Mouse (Mus musculus) cerebellum, adult (tissue): ENCODE results near the gene Cfap300.

Experiments used
- ATAC-seq: cut with Nextera tagmentation; 2 replicates; pipeline ENCODE4 v1.9.2; 2017; ENCODE audit warnings: mild to moderate bottlenecking, moderate library complexity, mixed read lengths; ENCODE audit not compliant: insufficient number of reproducible peaks, low FRiP score, low TSS enrichment

Cfap300 gene

DNA sequence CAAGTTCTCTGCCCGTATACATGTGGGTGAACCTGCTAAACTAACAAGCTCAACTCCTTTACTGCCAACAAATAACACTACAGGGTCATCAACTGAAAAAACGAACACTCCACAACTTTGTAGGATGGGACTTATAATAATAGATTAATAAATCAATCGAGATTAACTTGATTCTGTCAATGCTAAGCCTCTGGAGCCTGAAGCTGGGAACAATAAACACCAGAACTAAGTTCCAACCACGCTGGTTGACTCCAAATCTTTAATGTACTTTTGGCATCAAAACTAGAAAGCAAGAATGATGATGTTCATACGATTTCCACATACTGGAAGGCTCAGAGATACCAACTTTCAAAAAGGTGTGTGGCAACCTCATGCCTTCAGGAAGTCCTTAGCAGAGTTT lies 55.5 kb downstream of the Cfap300 start:
- ATAC-seq, result no peak

DNA sequence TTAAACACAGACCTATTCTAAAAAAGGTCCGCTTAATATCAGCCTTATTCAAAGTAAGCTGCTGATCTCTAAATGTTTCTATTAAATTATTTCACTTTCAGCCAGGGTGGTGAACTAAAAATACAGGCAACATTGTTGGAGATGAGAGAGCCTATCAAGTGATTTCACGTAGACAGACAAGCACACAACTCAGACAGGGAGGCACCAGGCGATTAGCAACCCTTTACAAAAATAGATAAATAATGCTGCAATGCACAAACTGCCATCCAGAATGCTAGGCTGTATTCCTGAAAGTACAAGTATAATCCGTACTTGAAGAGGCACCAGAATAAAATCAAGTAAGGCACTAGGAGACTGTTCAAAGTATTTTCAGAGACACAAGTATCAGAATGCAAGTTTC lies 58.3 kb downstream of the Cfap300 start:
- no peak for ATAC-seq

DNA sequence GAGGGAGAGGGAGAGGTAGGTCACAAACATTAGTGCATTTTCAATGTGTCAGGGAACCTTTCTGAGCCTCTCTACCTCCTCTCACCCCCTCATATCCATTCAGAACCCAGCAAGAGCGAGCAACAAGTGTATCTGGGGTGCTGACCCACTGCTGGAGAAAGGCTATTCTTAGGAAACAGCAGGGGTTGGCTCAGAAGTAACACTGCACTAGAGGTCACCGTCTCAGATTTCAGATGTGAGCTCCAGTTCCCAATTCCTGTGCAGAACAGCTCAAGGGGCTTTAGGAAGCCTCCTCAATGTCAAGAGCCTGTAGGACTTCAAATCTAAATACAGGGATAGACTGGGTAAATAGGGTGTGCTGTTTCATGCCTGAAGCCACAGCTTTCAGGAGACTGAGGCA lies 59.0 kb downstream of the Cfap300 start:
- ATAC-seq, result no peak

DNA sequence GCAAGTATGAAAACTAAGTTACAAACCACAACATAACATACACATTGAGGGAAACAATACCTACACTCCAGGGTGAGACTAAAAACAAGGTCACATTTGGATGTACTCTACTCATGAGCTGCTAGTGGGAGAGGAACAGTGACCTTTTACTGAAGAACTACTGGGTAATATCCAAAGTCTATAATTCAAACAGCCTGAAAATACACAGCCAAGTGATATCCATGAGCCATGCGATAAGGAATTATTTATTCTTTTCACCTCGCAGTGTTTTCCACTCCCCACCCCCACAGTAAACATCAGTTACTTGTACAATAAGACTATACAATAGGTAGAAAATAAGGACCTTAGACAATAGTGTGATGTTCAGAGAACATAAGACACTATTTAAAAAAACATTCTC lies 62.5 kb downstream of the Cfap300 start:
- ATAC-seq, result no peak

DNA sequence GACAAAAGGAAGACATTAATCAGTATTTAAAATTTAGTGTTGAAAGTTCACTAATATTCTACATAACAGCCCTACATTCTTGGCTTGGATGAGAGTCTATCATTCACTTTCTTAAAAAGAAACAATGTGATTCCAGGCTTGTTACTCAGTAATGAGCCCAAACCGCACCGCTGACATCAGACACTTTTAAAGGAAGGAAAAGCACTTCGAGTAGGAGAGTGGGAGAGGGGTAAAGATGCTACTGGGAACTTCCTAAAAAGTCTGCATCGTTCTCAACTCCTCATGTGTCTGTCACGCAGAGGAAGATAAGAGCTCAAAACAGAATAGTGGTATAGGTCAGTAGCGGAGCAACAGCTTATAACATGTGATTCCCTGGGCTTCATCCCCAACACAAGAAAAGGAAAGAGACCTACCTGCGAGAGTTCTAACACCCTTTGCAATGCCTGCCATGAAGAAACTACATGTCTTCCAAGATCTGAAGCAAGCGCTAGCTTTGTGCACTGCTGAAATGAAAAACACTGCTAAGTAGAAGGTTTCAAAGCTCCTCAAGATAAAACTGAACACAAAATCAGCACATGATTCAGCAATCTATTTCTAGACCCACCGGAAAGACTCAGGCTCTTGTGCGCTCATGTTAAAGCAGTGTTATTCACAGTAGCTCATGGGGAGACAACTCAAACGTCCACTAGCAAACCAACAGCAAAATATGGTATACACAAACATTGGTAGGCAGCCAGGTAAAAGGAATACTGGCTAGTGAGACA lies 63.3 kb downstream of the Cfap300 start:
- no peak for ATAC-seq

DNA sequence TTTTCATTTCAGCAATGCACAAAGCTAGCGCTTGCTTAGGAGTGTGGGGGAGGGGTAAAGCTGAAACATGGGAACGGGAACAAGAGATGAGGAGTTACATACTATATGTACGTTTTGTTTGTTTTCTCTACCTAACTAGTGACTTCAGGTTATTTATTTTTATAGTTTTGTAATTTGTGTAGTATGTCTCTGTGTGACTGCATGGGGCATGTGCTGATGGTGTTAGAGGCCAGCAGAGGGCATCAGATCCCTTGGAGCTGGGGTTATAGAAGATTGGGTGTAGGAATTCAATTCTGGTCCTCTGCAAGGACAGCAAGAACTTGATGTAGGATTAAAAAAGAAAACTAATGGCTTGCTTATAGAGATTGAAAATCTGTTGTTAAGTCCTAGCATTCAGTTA lies 64.1 kb downstream of the Cfap300 start:
- ATAC-seq, result no peak

DNA sequence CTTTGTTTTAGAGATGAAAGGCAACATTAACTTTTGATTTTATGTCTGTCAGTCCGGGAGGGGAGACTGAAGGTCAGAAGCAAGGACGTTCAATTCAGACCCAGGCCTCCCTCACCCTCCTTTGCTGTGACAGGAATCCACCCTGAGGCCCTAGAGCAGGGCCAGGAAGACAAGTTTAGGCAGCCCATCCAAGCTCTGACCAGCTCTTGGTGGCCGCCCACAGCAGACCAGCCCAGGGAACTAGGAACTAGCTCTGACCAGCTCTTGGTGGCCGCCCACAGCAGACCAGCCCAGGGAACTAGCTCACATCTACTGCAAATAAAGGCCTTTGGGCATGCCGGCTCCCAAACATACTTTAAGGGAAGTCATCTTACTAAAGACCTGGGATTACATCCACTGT lies 65.0 kb downstream of the Cfap300 start:
- no peak for ATAC-seq

DNA sequence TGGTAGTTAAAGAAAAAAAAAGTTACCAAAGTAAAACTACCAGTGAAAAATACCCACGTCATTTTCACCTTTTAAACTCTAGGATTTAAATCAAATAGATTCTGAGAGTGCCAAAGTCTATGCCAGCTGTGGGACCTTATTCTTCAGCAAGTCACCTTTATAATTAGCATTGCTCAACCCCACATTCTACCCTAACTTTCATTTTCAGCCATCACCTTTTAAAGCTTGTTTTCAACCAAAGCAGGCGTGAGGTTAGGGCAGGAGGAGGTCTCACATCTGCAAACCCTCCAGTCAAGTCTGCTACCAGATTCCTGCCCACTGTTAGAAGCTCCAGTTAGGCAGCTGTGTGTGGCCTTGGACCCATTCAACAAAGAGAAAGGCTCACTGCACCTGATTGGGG lies 70.6 kb downstream of the Cfap300 start:
- ATAC-seq, result no peak
